Mouse (Mus musculus): ENCODE results near the gene Rnf182. TPM values are rescaled to one million over a fixed set of nuclear protein-coding genes. Genes with fewer than 3 reads are reported as not detected.

Rnf182 gene
- polyA plus RNA-seq, 1 experiment from 2014 or later, result 5.2 TPM

DNA sequence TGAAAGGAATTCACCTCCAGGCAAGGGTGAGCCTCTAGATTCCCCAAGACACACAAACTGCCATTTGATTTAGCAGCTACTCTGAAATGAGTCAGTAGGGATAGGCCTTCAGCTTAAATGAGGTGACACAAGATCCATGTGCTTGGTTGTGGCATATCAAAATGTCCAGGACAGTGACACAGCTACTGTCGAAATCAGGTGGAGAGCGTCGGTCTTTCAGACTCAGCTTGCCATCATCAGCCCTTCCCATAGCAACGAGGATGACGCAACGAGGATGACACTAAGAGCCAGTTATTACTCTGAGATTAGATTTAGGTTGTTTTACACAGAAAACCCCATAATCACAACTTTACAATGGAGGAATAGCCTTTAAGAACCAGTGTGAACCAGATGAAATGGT is 14.5 kb upstream of the Rnf182 start:
- Histone ChIP-seq H3K9ac (ENCODE audit: low read length) (no peak overlapping the region), H3K4me3 (ENCODE audit: low read depth, low read length) (no peak overlapping the region), H3K27me3 (ENCODE audit: control insufficient read depth, insufficient read depth, low read length) (no peaks in the 10 kb centered on the region), H3K9me3 (ENCODE audit: control insufficient read depth, low read length) (no peaks in the 10 kb centered on the region), H3K27ac (ENCODE audit: low read depth, low read length) (no peak overlapping the region), H3K36me3 (ENCODE audit: control insufficient read depth, insufficient read depth, low read length) (no peaks in the 10 kb centered on the region), H3K4me2 (ENCODE audit: low read depth) (no peak overlapping the region), H3K4me1 (ENCODE audit: control insufficient read depth, insufficient read depth, low read length) (no peaks in the 10 kb centered on the region)
- ATAC-seq (ENCODE audit: insufficient read depth, low FRiP score, low TSS enrichment) (no peak), DNase-seq (ENCODE audit: low spot score) (no peak)
- 86% methylated on average over 6 of the region's 6 CpGs for WGBS

- Histone ChIP-seq H3K9me3 (ENCODE audit: control insufficient read depth, low read length) (no peaks in the 10 kb centered on the region), H3K27ac (ENCODE audit: low read depth, low read length) (no peak overlapping the region), H3K9ac (ENCODE audit: low read length) (no peak overlapping the region), H3K4me2 (ENCODE audit: low read depth) (no peak overlapping the region), H3K27me3 (ENCODE audit: control insufficient read depth, insufficient read depth, low read length) (no peaks in the 10 kb centered on the region), H3K4me1 (ENCODE audit: control insufficient read depth, insufficient read depth, low read length) (no peaks in the 10 kb centered on the region), H3K4me3 (ENCODE audit: low read depth, low read length) (no peak overlapping the region), H3K36me3 (ENCODE audit: control insufficient read depth, insufficient read depth, low read length) (no peaks in the 10 kb centered on the region)
- 89% methylated on average over 2 of the region's 2 CpGs for WGBS
- no peak for DNase-seq (ENCODE audit: low spot score)
- no peak for ATAC-seq (ENCODE audit: insufficient read depth, low FRiP score, low TSS enrichment)
Measured at GRCm38 (mm10) chr13:43602440-43602839, 13.1 kb upstream of the Rnf182 start.

DNA sequence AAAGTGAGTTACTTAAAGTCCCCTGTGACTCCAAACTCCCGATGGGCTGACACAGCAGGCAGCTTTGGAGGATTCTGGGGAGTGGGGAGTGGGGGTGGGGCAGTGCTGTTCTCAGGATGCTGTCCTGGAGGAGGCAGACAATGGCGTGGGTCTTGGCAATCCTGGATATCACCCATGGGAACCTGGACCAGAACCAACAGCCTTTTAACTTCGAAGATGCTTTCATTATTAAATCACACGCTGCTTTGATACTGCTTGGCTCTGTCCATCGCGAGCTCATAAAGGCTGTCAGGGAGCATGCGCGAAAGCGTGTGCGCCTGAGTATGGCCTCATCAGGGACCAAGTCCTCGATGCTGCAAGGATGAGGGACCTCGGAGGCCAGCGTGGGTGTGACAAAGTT is 12.5 kb upstream of the Rnf182 start:
- Histone ChIP-seq H3K9me3 (ENCODE audit: control insufficient read depth, low read length) (no peaks in the 10 kb centered on the region), H3K4me2 (ENCODE audit: low read depth) (no peak overlapping the region), H3K27ac (ENCODE audit: low read depth, low read length) (no peak overlapping the region), H3K4me3 (ENCODE audit: low read depth, low read length) (no peak overlapping the region), H3K4me1 (ENCODE audit: control insufficient read depth, insufficient read depth, low read length) (no peaks in the 10 kb centered on the region), H3K36me3 (ENCODE audit: control insufficient read depth, insufficient read depth, low read length) (no peaks in the 10 kb centered on the region), H3K9ac (ENCODE audit: low read length) (no peak overlapping the region), H3K27me3 (ENCODE audit: control insufficient read depth, insufficient read depth, low read length) (no peaks in the 10 kb centered on the region)
- 82% methylated on average over 13 of the region's 13 CpGs for WGBS
- ATAC-seq (ENCODE audit: insufficient read depth, low FRiP score, low TSS enrichment) (no peak), DNase-seq (ENCODE audit: low spot score) (no peak)

DNA sequence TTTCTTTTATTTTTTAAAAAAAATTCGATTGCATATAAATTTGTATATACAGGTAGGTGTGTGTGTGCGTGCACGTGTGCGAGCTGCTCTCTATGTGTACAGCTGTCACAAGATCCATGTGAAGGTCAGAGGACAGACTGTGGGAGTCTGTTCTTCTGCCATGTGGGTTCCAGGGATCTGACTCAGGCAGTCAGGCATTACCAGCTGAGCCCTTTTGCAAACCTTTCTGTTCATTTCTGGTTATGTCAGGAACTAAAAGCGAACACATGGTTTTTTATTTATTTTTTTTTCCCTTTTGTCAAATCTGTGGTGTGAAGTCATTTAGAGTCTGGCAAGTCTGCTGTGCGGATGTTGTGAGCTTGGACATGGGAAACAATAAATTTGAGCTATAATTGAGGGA is 6.7 kb upstream of the Rnf182 start:
- no peak for DNase-seq (ENCODE audit: low spot score)
- Histone ChIP-seq H3K36me3 (ENCODE audit: control insufficient read depth, insufficient read depth, low read length) (no peaks in the 10 kb centered on the region), H3K27me3 (ENCODE audit: control insufficient read depth, insufficient read depth, low read length) (no peaks in the 10 kb centered on the region), H3K4me3 (ENCODE audit: low read depth, low read length) (no peak overlapping the region), H3K4me1 (ENCODE audit: control insufficient read depth, insufficient read depth, low read length) (no peaks in the 10 kb centered on the region), H3K9ac (ENCODE audit: low read length) (no peak overlapping the region), H3K4me2 (ENCODE audit: low read depth) (no peak overlapping the region), H3K9me3 (ENCODE audit: control insufficient read depth, low read length) (no peaks in the 10 kb centered on the region), H3K27ac (ENCODE audit: low read depth, low read length) (no peak overlapping the region)
- ATAC-seq (ENCODE audit: insufficient read depth, low FRiP score, low TSS enrichment), result no peak
- 73% methylated on average over 6 of the region's 6 CpGs for WGBS

DNA sequence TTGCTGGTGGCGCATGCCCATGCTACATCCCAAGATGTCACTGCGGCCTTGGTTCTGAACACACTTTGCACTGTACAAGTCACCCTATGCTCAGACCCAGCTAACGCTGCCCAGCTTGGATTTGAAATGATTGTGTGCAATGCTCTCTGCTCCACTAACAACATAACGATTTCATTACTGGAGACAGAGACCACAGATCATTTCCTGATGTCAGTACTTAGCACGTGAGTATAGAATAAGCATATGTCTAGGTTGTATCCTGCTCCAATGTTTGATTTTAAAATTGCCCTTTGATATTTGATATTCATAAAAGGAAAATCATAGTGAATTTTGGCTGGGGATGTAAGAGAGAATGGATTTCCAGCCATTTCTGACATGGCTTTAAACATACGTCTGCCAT is 3.5 kb upstream of the Rnf182 start:
- Histone ChIP-seq H3K4me3 (ENCODE audit: low read depth, low read length) (no peak overlapping the region), H3K4me1 (ENCODE audit: control insufficient read depth, insufficient read depth, low read length) (peaks cover 8% of the 10 kb centered on the region; the same call in 1 of the 2 replicates), H3K9me3 (ENCODE audit: control insufficient read depth, low read length) (no peaks in the 10 kb centered on the region), H3K27ac (ENCODE audit: low read depth, low read length) (no peak overlapping the region), H3K4me2 (ENCODE audit: low read depth) (no peak overlapping the region), H3K27me3 (ENCODE audit: control insufficient read depth, insufficient read depth, low read length) (no peaks in the 10 kb centered on the region), H3K36me3 (ENCODE audit: control insufficient read depth, insufficient read depth, low read length) (no peaks in the 10 kb centered on the region), H3K9ac (ENCODE audit: low read length) (no peak overlapping the region)
- 87% methylated on average over 6 of the region's 6 CpGs for WGBS
- DNase-seq (ENCODE audit: low spot score) (no peak), ATAC-seq (ENCODE audit: insufficient read depth, low FRiP score, low TSS enrichment) (no peak)

- Histone ChIP-seq H3K27me3 (ENCODE audit: control insufficient read depth, insufficient read depth, low read length) (no peaks in the 10 kb centered on the region), H3K4me1 (ENCODE audit: control insufficient read depth, insufficient read depth, low read length) (peaks cover 8% of the 10 kb centered on the region; the same call in 1 of the 2 replicates), H3K9ac (ENCODE audit: low read length) (no peak overlapping the region), H3K27ac (ENCODE audit: low read depth, low read length) (no peak overlapping the region), H3K9me3 (ENCODE audit: control insufficient read depth, low read length) (no peaks in the 10 kb centered on the region), H3K4me2 (ENCODE audit: low read depth) (no peak overlapping the region), H3K4me3 (ENCODE audit: low read depth, low read length) (no peak overlapping the region), H3K36me3 (ENCODE audit: control insufficient read depth, insufficient read depth, low read length) (no peaks in the 10 kb centered on the region)
- DNase-seq (ENCODE audit: low spot score) (no peak), ATAC-seq (ENCODE audit: insufficient read depth, low FRiP score, low TSS enrichment) (no peak)
- 79% methylated on average over 3 of the region's 3 CpGs for WGBS
Measured at GRCm38 (mm10) chr13:43614667-43615066, 843 bp upstream of the Rnf182 start.

DNA sequence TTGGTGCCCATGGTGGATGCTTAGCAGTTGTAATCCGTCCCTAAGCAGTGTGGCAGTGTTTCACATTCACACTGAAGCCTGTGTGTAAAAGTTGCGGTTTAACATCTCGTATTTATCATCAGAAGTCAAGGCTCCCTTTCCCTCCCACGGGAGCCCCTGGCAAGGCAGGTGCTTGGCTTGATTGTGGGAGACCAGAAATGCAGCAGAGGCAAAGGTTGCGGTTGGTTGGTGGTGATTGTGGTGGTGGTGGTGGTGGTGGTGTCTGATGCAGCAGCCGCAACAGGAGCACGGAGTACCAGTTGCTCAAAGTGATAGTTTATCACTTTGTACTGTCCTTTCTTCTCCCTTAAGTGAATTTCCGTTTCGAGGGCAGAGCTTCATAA is 325 bp upstream of the Rnf182 start:
- ATAC-seq (ENCODE audit: insufficient read depth, low FRiP score, low TSS enrichment) (0 out of 2 replicates have a peak, but pooled peaks have one; percentile 23), DNase-seq (ENCODE audit: low spot score) (no peak)
- Histone ChIP-seq H3K27ac (ENCODE audit: low read depth, low read length) (no peak overlapping the region), H3K4me1 (ENCODE audit: control insufficient read depth, insufficient read depth, low read length) (peaks cover 8% of the 10 kb centered on the region; the same call in 1 of the 2 replicates), H3K9me3 (ENCODE audit: control insufficient read depth, low read length) (no peaks in the 10 kb centered on the region), H3K4me3 (ENCODE audit: low read depth, low read length) (peak overlapping the region; percentile 77), H3K9ac (ENCODE audit: low read length) (peak overlapping the region; percentile 84; the same call in 1 of the 2 replicates), H3K36me3 (ENCODE audit: control insufficient read depth, insufficient read depth, low read length) (no peaks in the 10 kb centered on the region), H3K27me3 (ENCODE audit: control insufficient read depth, insufficient read depth, low read length) (no peaks in the 10 kb centered on the region), H3K4me2 (ENCODE audit: low read depth) (peak overlapping the region; percentile 83)
- WGBS, result 27% methylated on average over 9 of the region's 9 CpGs

- H3K36me3 ChIP-seq (ENCODE audit: control insufficient read depth, insufficient read depth, low read length), result no peaks in the 10 kb centered on the region
- H3K27me3 ChIP-seq (ENCODE audit: control insufficient read depth, insufficient read depth, low read length), result no peaks in the 10 kb centered on the region
- no peak overlapping the region for H3K9ac ChIP-seq (ENCODE audit: low read length)
- 38% methylated on average over 6 of the region's 6 CpGs for WGBS
- peak overlapping the region; percentile 77 for H3K4me3 ChIP-seq (ENCODE audit: low read depth, low read length)
- peak overlapping the region; percentile 83 for H3K4me2 ChIP-seq (ENCODE audit: low read depth)
- H3K4me1 ChIP-seq (ENCODE audit: control insufficient read depth, insufficient read depth, low read length), result peaks cover 8% of the 10 kb centered on the region; the same call in 1 of the 2 replicates
- peak; percentile 27 for DNase-seq (ENCODE audit: low spot score)
- H3K27ac ChIP-seq (ENCODE audit: low read depth, low read length), result no peak overlapping the region
- H3K9me3 ChIP-seq (ENCODE audit: control insufficient read depth, low read length), result no peaks in the 10 kb centered on the region
- no peak for ATAC-seq (ENCODE audit: insufficient read depth, low FRiP score, low TSS enrichment)
Measured at GRCm38 (mm10) chr13:43616551-43616950, 1.0 kb downstream of the Rnf182 start.

DNA sequence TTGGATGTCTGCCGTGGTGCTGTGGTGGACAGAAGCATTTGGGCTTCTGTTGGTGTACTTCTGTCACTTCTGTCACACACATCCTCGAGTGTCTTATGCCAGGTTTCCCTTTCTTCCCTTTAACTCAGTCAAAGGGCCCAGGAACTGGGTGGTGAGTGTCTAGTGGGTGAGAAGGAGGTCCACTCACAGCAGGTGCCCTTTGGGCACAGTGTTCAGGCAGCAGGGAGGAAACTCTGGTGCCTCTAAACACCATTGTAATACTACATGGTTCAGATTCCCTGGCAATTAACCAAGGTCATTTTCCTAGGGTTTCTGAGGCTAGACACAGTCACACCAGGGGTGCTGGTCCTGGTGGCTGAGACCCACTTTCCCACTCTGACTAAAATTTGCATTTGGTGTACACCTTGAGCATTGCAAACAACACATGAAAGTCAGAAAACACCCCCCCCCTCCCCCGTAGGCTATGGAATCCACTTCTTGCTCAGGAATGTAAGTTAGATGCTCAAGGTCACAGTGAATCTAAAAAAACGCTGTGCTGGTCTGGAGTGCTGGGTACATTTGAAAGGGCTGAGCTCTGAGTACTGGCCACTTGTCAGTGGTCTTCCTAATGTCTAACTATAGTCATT is 4.2 kb downstream of the Rnf182 start:
- Histone ChIP-seq H3K27ac (ENCODE audit: low read depth, low read length) (no peak overlapping the region), H3K27me3 (ENCODE audit: control insufficient read depth, insufficient read depth, low read length) (no peaks in the 10 kb centered on the region), H3K9ac (ENCODE audit: low read length) (no peak overlapping the region), H3K4me2 (ENCODE audit: low read depth) (no peak overlapping the region), H3K36me3 (ENCODE audit: control insufficient read depth, insufficient read depth, low read length) (no peaks in the 10 kb centered on the region), H3K9me3 (ENCODE audit: control insufficient read depth, low read length) (no peaks in the 10 kb centered on the region), H3K4me1 (ENCODE audit: control insufficient read depth, insufficient read depth, low read length) (peaks cover 8% of the 10 kb centered on the region; the same call in 1 of the 2 replicates), H3K4me3 (ENCODE audit: low read depth, low read length) (no peak overlapping the region)
- ATAC-seq (ENCODE audit: insufficient read depth, low FRiP score, low TSS enrichment) (no peak), DNase-seq (ENCODE audit: low spot score) (no peak)
- WGBS, result 69% methylated on average over 4 of the region's 4 CpGs

Measured in neural tube, embryonic 11.5 days (tissue).